Mouse (Mus musculus) liver, postnatal 0 days (tissue): ENCODE results near the gene Yars. TPM values are rescaled to one million over a fixed set of nuclear protein-coding genes. Genes with fewer than 3 reads are reported as not detected.

Source experiments
- ATAC-seq: fragments of 200-750 bp; cut with Nextera tagmentation; 2 replicates; pipeline ENCODE4 v1.8.0; 2017; ENCODE audit warnings: mild to moderate bottlenecking, moderate library complexity
- DNase-seq: peaks from one replicate; pipeline ENCODE4 v3.0.0-alpha.2; 2016
- H3K27ac ChIP-seq: fragments of 300-500 bp; sonication (generic); 2 replicates; pipeline ENCODE4 v1.5.1; 2014; ENCODE audit warnings: antibody characterized with exemption, moderate library complexity, mild to moderate bottlenecking, low read depth
- H3K27me3 ChIP-seq: fragments of 300-500 bp; sonication (generic); 2 replicates; pipeline ENCODE4 v1.6.1; 2014; ENCODE audit warnings: low read length, control low read depth, mixed read lengths; ENCODE audit not compliant: insufficient read depth
- H3K36me3 ChIP-seq: fragments of 300-500 bp; sonication (generic); replicated peaks from 2 replicates; pipeline ENCODE4 v1.6.1; 2014; ENCODE audit warnings: mild to moderate bottlenecking, control low read depth, low read length, moderate library complexity, mixed read lengths; ENCODE audit not compliant: insufficient read depth
- H3K4me1 ChIP-seq: fragments of 300-500 bp; sonication (generic); 2 replicates; pipeline ENCODE4 v1.6.1; 2014; ENCODE audit warnings: antibody characterized with exemption, mild to moderate bottlenecking, control low read depth; ENCODE audit not compliant: insufficient read depth
- H3K4me2 ChIP-seq: fragments of 300-500 bp; sonication (generic); 2 replicates; pipeline ENCODE4 v1.6.1; 2014; ENCODE audit warnings: low read depth, mild to moderate bottlenecking, low read length, moderate library complexity, mixed read lengths
- H3K4me3 ChIP-seq: fragments of 300-500 bp; sonication (generic); 2 replicates; pipeline ENCODE4 v1.5.1; 2014; ENCODE audit warnings: low read depth, low read length
- H3K9ac ChIP-seq: fragments of 300-500 bp; sonication (generic); replicated peaks from 2 replicates; pipeline ENCODE4 v1.6.1; 2014; ENCODE audit warnings: mild to moderate bottlenecking, moderate library complexity
- H3K9me3 ChIP-seq: fragments of 300-500 bp; sonication (generic); 2 replicates; pipeline ENCODE4 v1.6.1; 2016; ENCODE audit warnings: mild to moderate bottlenecking, control low read depth, low read length, mixed read lengths
- CTCF ChIP-seq: sonication (generic); IDR thresholded peaks from 2 replicates; pipeline ENCODE4 v1.5.1; 2016; ENCODE audit warnings: antibody characterized with exemption, low read depth
- EP300 ChIP-seq: IDR thresholded peaks from 2 replicates; pipeline ENCODE4 v1.6.1; 2016; ENCODE audit warnings: antibody characterized with exemption, low read depth, mild to moderate bottlenecking
- WGBS: fragments of 180-500 bp; shearing (Covaris S2); extraction: QIAGEN DNeasy Blood & Tissue Kit; methylation state at CpG from one replicate; pipeline ENCODE4 v1.1.7; 2014; ENCODE audit not compliant: insufficient replicate concordance; 5-methylcytosine and 5-hydroxymethylcytosine counted together
- polyA plus RNA-seq: library from polyadenylated mRNA; unstranded; fragments of >200 nt; fragmentation: Nextera tagmentation; extraction: Ambion mirVana; gene quantifications from 2 replicates; pipeline ENCODE4 v1.2.1, GENCODE M21; 2015

Yars gene
- polyA plus RNA-seq, 1 experiment from 2014 or later: 25.7 TPM

DNA sequence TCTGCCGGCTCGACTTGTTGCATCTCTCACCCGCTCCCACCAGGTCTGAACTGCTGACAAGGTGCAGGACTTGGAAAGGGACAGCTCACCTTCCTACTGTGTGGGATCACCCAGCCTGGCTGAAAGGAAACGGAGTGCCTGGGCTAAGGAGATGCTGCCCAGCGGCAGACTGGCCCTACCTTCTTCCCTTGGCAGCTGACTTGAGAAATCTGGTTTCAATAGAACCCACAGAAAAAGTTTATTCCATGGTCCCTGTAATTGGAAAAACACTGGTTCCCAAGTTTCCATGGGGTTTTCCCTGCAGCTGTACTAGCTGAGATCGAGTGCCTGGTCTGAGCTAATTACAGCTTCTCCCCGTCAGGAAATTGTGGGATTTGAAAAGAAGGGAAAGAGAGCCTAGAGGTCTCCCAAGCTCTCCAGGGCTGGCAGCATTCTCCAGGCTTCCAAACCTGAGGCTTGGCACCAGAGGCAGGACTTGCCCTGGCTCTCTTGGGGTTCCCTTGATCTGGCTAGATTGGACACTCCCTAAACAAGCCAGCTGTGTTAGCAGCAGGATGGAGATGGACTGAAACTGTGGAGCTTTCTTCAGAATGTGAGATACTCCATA lies 29.1 kb downstream of the Yars start:
- H3K9me3 ChIP-seq: no peaks in the 10 kb centered on the region

DNA sequence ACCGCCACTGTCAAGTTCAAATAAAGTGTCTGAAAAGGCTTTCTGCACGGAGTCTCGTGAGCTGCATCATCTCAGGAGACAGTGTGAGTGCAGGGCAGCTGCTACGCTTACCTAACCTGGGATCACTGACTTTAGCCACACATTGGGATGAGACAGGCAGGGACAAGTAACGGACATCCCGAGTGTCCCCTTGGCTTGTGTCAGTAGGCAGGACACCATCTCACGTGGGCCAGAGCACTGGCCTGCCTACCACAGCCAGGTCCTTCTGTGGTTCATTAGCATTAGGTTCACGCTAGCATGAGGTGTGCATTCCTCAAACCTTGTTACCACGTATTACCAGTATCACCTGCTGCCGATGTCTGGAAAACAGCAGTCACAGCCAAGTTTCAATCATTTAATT lies 29.6 kb downstream of the Yars start:
- no peak overlapping the region for H3K27ac ChIP-seq
- no peak overlapping the region for H3K4me3 ChIP-seq
- no peaks in the 10 kb centered on the region for H3K4me1 ChIP-seq
- DNase-seq: no peak
- H3K27me3 ChIP-seq: no peaks in the 10 kb centered on the region
- no peak overlapping the region for H3K4me2 ChIP-seq
- ATAC-seq: no peak
- WGBS: 90% methylated on average over 10 of the region's 10 CpGs
- peaks cover 61% of the 10 kb centered on the region for H3K36me3 ChIP-seq
- H3K9ac ChIP-seq: no peak overlapping the region
- TF ChIP-seq EP300: no peak
- TF ChIP-seq CTCF: no peak
- H3K9me3 ChIP-seq: no peaks in the 10 kb centered on the region

More for the DNA sequence above, 29.1 kb downstream of the Yars start:
- Histone ChIP-seq H3K4me2 (no peak overlapping the region), H3K9ac (no peak overlapping the region), H3K4me1 (no peaks in the 10 kb centered on the region), H3K27me3 (no peaks in the 10 kb centered on the region), H3K36me3 (peaks cover 66% of the 10 kb centered on the region), H3K27ac (no peak overlapping the region), H3K4me3 (no peak overlapping the region)
- DNase-seq: no peak
- 91% methylated on average over 7 of the region's 7 CpGs for WGBS
- no peak for ATAC-seq
- TF ChIP-seq EP300 (no peak), CTCF (no peak)

DNA sequence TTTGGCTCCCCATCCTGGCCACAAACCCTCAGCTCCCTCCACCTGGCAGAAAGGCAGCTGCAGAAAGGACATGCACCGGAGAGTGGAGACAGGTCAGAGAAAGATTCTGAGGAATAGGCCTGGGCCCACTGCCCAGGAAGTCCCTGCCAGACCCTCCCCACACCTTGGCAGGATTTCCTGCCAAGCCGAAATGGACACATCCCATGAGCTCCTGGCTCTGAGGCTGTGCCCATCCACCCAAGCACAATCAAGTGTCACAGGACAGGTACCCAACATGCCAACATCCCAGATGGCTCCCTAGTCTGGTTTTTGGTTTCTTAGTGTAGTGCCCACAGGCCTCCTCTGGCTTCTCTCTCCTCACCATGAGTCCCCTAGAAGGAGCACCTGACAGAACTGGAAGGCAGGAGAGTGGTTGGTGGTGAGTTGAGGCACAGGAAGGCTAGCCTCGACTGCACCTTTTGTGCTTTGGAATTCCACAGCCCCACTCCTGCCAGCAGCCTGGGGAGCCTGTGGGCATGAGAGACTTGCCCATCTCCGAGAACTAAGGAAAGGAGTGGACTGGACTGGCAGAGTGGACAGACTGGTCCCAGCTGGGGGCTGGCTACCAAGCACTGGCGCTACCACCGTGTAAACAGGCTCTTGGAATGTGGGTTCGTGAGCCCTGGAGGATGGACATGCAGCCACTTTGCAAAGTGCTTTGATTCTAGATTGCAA lies 31.0 kb downstream of the Yars start:
- DNase-seq (no peak), ATAC-seq (no peak)
- Histone ChIP-seq H3K4me1 (no peaks in the 10 kb centered on the region), H3K27ac (no peak overlapping the region), H3K4me2 (no peak overlapping the region), H3K36me3 (peaks cover 47% of the 10 kb centered on the region), H3K9me3 (no peaks in the 10 kb centered on the region), H3K9ac (no peak overlapping the region), H3K27me3 (no peaks in the 10 kb centered on the region), H3K4me3 (no peak overlapping the region)
- TF ChIP-seq CTCF: no peak
- no peak for TF ChIP-seq EP300
- 83% methylated on average over 7 of the region's 7 CpGs for WGBS

DNA sequence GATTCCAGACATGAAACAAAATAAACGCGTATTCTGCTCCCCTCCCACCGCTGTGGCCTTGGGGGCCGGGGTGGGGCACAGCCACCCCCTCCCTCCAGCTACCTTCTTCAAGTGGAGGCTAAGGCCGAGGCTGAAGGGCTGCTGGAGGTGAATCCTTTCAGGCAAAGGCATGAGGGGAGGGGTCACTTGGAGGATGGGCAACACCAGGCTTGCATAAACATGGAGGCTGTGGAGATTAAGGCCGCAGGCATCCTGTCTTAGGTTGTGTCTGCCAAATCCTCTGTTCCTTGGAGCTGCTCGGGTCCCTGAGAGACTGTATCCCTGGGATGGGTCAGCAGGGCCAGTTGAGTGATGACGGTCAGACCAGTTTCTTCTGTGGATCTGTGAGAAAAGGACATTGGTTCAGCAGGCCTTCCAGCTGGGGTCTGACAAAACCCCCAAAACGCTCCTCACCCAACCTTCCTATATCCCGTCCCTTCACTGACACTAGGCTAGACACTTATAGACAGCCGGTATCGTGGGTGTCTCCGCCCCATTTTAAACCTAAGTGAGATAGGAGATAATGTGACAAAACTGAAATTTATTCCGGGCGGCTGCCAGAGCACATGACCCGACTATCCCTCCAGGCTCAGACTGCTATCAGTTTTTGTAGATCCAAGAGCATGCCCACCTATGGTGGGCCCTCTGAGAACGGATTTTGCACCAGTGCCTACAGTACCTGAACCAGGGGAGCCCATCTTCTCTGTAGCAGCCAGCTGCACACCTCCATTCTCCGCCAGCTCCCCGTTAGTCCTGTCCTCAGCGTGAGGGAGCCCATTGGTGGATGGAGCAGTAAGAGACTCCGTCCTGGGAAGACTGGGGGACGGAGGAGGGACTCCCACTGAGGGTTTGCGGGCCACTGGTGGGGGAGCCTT lies 31.8 kb downstream of the Yars start:
- no peak for ATAC-seq
- no peak for DNase-seq
- Histone ChIP-seq H3K4me1 (no peaks in the 10 kb centered on the region; the same call in 1 of the 2 replicates), H3K4me3 (no peak overlapping the region), H3K9me3 (no peaks in the 10 kb centered on the region), H3K27me3 (no peaks in the 10 kb centered on the region), H3K4me2 (no peak overlapping the region), H3K9ac (no peak overlapping the region), H3K27ac (no peak overlapping the region), H3K36me3 (peaks cover 42% of the 10 kb centered on the region)
- TF ChIP-seq EP300 (no peak), CTCF (no peak)
- WGBS: 75% methylated on average over 23 of the region's 23 CpGs

DNA sequence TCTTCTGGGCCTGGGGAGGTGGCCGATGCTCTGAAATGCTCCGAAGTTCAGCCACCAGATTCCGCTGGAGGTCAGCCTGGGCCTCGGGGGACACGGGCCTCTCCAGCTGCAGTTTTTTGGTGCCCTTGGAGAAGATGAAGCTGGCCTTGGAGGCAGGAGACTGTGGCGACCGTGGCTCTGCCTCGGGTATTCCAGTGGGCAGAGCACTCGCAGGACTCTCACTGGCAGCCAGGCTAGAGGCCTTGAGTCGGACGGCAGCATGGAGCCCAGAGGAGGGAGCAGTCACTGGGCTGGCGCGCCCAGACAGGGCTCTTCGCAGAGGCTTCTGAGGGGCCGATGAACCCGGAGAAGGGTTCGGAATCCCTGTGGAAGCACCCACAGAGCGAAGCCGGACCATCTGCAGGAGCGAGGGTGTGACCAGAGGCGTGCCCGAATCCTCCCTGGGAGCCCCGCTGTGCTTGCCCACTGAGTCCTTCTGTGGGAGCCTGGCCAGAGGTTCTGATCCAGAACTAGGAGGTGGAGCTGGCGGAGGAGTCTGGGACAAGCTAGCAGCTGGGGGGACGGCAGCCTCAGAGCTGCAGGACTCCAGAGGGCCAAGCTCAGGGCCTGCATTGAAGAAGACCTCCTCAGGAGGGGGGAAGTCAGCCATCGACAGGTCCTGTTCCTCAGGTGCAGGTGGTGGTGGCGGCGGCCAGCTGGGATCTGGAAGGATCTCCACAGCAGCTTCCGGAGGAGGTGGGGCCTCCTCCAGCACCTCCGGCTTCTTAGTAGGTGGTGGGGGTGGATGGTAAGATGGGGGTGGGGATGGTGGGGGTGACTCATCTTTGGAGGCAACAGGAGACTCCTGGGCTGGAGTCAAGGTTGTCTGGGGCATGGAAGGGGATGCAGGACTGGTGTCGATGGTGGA lies 32.7 kb downstream of the Yars start:
- no peak for TF ChIP-seq CTCF
- no peak for TF ChIP-seq EP300
- Histone ChIP-seq H3K27ac (no peak overlapping the region), H3K36me3 (peaks cover 33% of the 10 kb centered on the region), H3K4me3 (no peak overlapping the region), H3K4me1 (peaks cover under 1% of the 10 kb centered on the region), H3K27me3 (no peaks in the 10 kb centered on the region), H3K9ac (no peak overlapping the region), H3K9me3 (no peaks in the 10 kb centered on the region), H3K4me2 (no peak overlapping the region)
- DNase-seq (no peak), ATAC-seq (no peak)
- WGBS: 80% methylated on average over 31 of the region's 31 CpGs
